Mouse (Mus musculus) neural tube, embryonic 14.5 days (tissue): ENCODE measurements around the gene Frmpd2. TPM values are rescaled to one million over a fixed set of nuclear protein-coding genes. Genes with fewer than 3 reads are reported as not detected.
A peak's percentile ranks its signal among the peaks of the same experiment; 100 is the strongest.
"Not testable (repeated sequence)": the region's sequence is repeated elsewhere in the genome, so short reads cannot be mapped to it uniquely, and the experiment has no call there.

Experiments used
- ATAC-seq: fragments of 200-750 bp; cut with Nextera tagmentation; 2 replicates; pipeline ENCODE4 v1.8.0; 2017; ENCODE audit warnings: low read depth, mild to moderate bottlenecking, moderate TSS enrichment, moderate library complexity
- H3K27ac ChIP-seq: fragments of 300-500 bp; sonication (generic); 2 replicates; pipeline ENCODE4 v1.5.1; 2014; ENCODE audit warnings: low read depth, mild to moderate bottlenecking, control low read depth, low read length, moderate library complexity, mixed read lengths
- H3K27me3 ChIP-seq: fragments of 300-500 bp; sonication (generic); 2 replicates; pipeline ENCODE4 v1.6.1; 2014; ENCODE audit warnings: low read length; ENCODE audit not compliant: control insufficient read depth, insufficient read depth
- H3K36me3 ChIP-seq: fragments of 300-500 bp; sonication (generic); 2 replicates; pipeline ENCODE4 v1.6.1; 2014; ENCODE audit warnings: low read length, mixed read lengths; ENCODE audit not compliant: control insufficient read depth, insufficient read depth
- H3K4me1 ChIP-seq: fragments of 300-500 bp; sonication (generic); 2 replicates; pipeline ENCODE4 v1.6.1; 2014; ENCODE audit warnings: low read length; ENCODE audit not compliant: control insufficient read depth, insufficient read depth
- H3K4me2 ChIP-seq: fragments of 300-500 bp; sonication (generic); 2 replicates; pipeline ENCODE4 v1.6.1; 2014; ENCODE audit warnings: mild to moderate bottlenecking, low read depth, low read length, control low read depth
- H3K4me3 ChIP-seq: fragments of 300-500 bp; sonication (generic); 2 replicates; pipeline ENCODE4 v1.5.1; 2014; ENCODE audit warnings: low read depth, low read length, control low read depth, mixed read lengths
- H3K9ac ChIP-seq: fragments of 300-500 bp; sonication (generic); replicated peaks from 2 replicates; pipeline ENCODE4 v1.6.1; 2014; ENCODE audit warnings: low read depth, mild to moderate bottlenecking, control low read depth, low read length, mixed read lengths
- H3K9me3 ChIP-seq: fragments of 300-500 bp; sonication (generic); 2 replicates; pipeline ENCODE4 v1.6.1; 2016; ENCODE audit warnings: low read length; ENCODE audit not compliant: control insufficient read depth
- WGBS: fragments of 180-500 bp; shearing (Covaris S2); extraction: QIAGEN DNeasy Blood & Tissue Kit; methylation state at CpG from one replicate; pipeline ENCODE4 v1.1.7; 2014; 5-methylcytosine and 5-hydroxymethylcytosine counted together
- polyA plus RNA-seq: library from polyadenylated mRNA; unstranded; fragments of >200 nt; fragmentation: Nextera tagmentation; extraction: Ambion mirVana; gene quantifications from 2 replicates; pipeline ENCODE4 v1.2.1, GENCODE M21; 2014

The Frmpd2 gene
- 0.04 TPM in 1 of 2 replicates, not detected in the other for polyA plus RNA-seq

- ATAC-seq: no peak
- Histone ChIP-seq H3K27ac (no peak within 1 kb of the TSS), H3K4me1 (peaks cover 3% of the 10 kb centered on the region; the same call in 1 of the 2 replicates), H3K27me3 (no peaks in the 10 kb centered on the region), H3K9ac (no peak within 1 kb of the TSS), H3K9me3 (no peaks in the 10 kb centered on the region), H3K4me3 (no peak within 1 kb of the TSS), H3K4me2 (no peak within 1 kb of the TSS), H3K36me3 (no peaks in the 10 kb centered on the region)
- 55% methylated on average over 3 of the region's 3 CpGs for WGBS
Observed at GRCm38 (mm10) chr14:33471331-33471730, at the start of gene Frmpd2. Gene Frmpd2 (plus strand): TSS chr14:33471696.

GRCm38 (mm10) chr14:33423003-33423402 is 48.5 kb upstream of the Frmpd2 start:
- H3K27me3 ChIP-seq: no peaks in the 10 kb centered on the region
- ATAC-seq: no peak
- H3K36me3 ChIP-seq: no peaks in the 10 kb centered on the region
- WGBS: 81% methylated on average over 1 of the region's 1 CpGs
- H3K27ac ChIP-seq: no peak overlapping the region
- H3K4me2 ChIP-seq: no peak overlapping the region
- H3K4me3 ChIP-seq: no peak overlapping the region
- H3K4me1 ChIP-seq: no peaks in the 10 kb centered on the region
- no peak overlapping the region for H3K9ac ChIP-seq
- no peaks in the 10 kb centered on the region for H3K9me3 ChIP-seq

- H3K36me3 ChIP-seq: no peaks in the 10 kb centered on the region
- no peak for ATAC-seq
- no peak overlapping the region for H3K27ac ChIP-seq
- no peak overlapping the region for H3K4me3 ChIP-seq
- H3K9me3 ChIP-seq: no peaks in the 10 kb centered on the region
- no peak overlapping the region for H3K9ac ChIP-seq
- H3K27me3 ChIP-seq: no peaks in the 10 kb centered on the region
- no peak overlapping the region for H3K4me2 ChIP-seq
- no peaks in the 10 kb centered on the region for H3K4me1 ChIP-seq
Observed at GRCm38 (mm10) chr14:33424124-33424523, 47.4 kb upstream of the Frmpd2 start.

GRCm38 (mm10) chr14:33432485-33432884 is 39.0 kb upstream of the Frmpd2 start:
- H3K4me2 ChIP-seq, H3K9ac ChIP-seq, H3K36me3 ChIP-seq, H3K27me3 ChIP-seq, H3K27ac ChIP-seq, ATAC-seq, H3K4me1 ChIP-seq, H3K4me3 ChIP-seq, H3K9me3 ChIP-seq: not testable (repeated sequence)
- WGBS: 77% methylated on average over 4 of the region's 4 CpGs

- H3K4me2 ChIP-seq: no peak overlapping the region
- H3K4me1 ChIP-seq: peaks cover 5% of the 10 kb centered on the region; the same call in 1 of the 2 replicates
- no peaks in the 10 kb centered on the region for H3K27me3 ChIP-seq
- no peaks in the 10 kb centered on the region for H3K9me3 ChIP-seq
- no peak overlapping the region for H3K27ac ChIP-seq
- 84% methylated on average over 2 of the region's 2 CpGs for WGBS
- no peak for ATAC-seq
- no peaks in the 10 kb centered on the region for H3K36me3 ChIP-seq
- no peak overlapping the region for H3K4me3 ChIP-seq
- no peak overlapping the region for H3K9ac ChIP-seq
Observed at GRCm38 (mm10) chr14:33443780-33444179, 27.7 kb upstream of the Frmpd2 start.

- no peaks in the 10 kb centered on the region for H3K27me3 ChIP-seq
- peaks cover 5% of the 10 kb centered on the region; the same call in 1 of the 2 replicates for H3K4me1 ChIP-seq
- peak overlapping the region; percentile 93 for H3K9ac ChIP-seq
- 39% methylated on average over 3 of the region's 3 CpGs for WGBS
- no peaks in the 10 kb centered on the region for H3K9me3 ChIP-seq
- H3K4me3 ChIP-seq: peak overlapping the region; percentile 86
- no peak for ATAC-seq
- H3K36me3 ChIP-seq: no peaks in the 10 kb centered on the region
- peak overlapping the region; percentile 57 for H3K4me2 ChIP-seq
- H3K27ac ChIP-seq: no peak overlapping the region
Observed at GRCm38 (mm10) chr14:33445962-33446361, 25.5 kb upstream of the Frmpd2 start.

- H3K27ac ChIP-seq: peak overlapping the region; percentile 93
- H3K9ac ChIP-seq: peak overlapping the region; percentile 93
- peaks cover 5% of the 10 kb centered on the region; the same call in 1 of the 2 replicates for H3K4me1 ChIP-seq
- peak overlapping the region; percentile 57 for H3K4me2 ChIP-seq
- peak; percentile 60 for ATAC-seq
- H3K4me3 ChIP-seq: peak overlapping the region; percentile 86
- no peaks in the 10 kb centered on the region for H3K36me3 ChIP-seq
- peaks cover 3% of the 10 kb centered on the region; the same call in 1 of the 2 replicates for H3K27me3 ChIP-seq
- no peaks in the 10 kb centered on the region for H3K9me3 ChIP-seq
- under 1% methylated on average over 66 of the region's 72 CpGs for WGBS
Observed at GRCm38 (mm10) chr14:33446561-33447023, 24.9 kb upstream of the Frmpd2 start.

- no peaks in the 10 kb centered on the region for H3K9me3 ChIP-seq
- WGBS: 1% methylated on average over 55 of the region's 70 CpGs
- peak within 1 kb of the TSS; percentile 93 for H3K9ac ChIP-seq
- H3K4me3 ChIP-seq: peak within 1 kb of the TSS; percentile 86
- peak; percentile 97 for ATAC-seq
- peaks cover 3% of the 10 kb centered on the region; the same call in 1 of the 2 replicates for H3K27me3 ChIP-seq
- H3K27ac ChIP-seq: peak within 1 kb of the TSS; percentile 93
- H3K36me3 ChIP-seq: no peaks in the 10 kb centered on the region
- H3K4me2 ChIP-seq: peak within 1 kb of the TSS; percentile 57
- peaks cover 5% of the 10 kb centered on the region; the same call in 1 of the 2 replicates for H3K4me1 ChIP-seq
Observed at GRCm38 (mm10) chr14:33447027-33447569, 24.4 kb upstream of the Frmpd2 start, which contains the start of gene Mapk8. Gene Mapk8 (minus strand): TSS chr14:33447158.

- WGBS: 92% methylated on average over 4 of the region's 4 CpGs
- Histone ChIP-seq H3K4me3 (no peak overlapping the region), H3K9me3 (no peaks in the 10 kb centered on the region), H3K27me3 (peaks cover 3% of the 10 kb centered on the region; the same call in 1 of the 2 replicates), H3K36me3 (no peaks in the 10 kb centered on the region), H3K4me2 (no peak overlapping the region), H3K4me1 (peaks cover 5% of the 10 kb centered on the region; the same call in 1 of the 2 replicates), H3K9ac (no peak overlapping the region), H3K27ac (no peak overlapping the region)
- no peak for ATAC-seq
Observed at GRCm38 (mm10) chr14:33448276-33448675, 23.2 kb upstream of the Frmpd2 start.
